Mouse (Mus musculus) thymus, adult 2 months (tissue): ENCODE results near the gene Eddm3b. TPM values are rescaled to one million over a fixed set of nuclear protein-coding genes. Genes with fewer than 3 reads are reported as not detected.
"Not testable (repeated sequence)": the region's sequence is repeated elsewhere in the genome, so short reads cannot be mapped to it uniquely, and the experiment has no call there.

ENCODE experiments used
- DNase-seq: peaks from one replicate; pipeline ENCODE4 v3.0.0; 2021
- H3K27ac ChIP-seq: fragments of 200-500 bp; 2 replicates; pipeline ENCODE4 v1.5.1; 2012; ENCODE audit warnings: low read length, control low read depth; ENCODE audit not compliant: control insufficient read depth, insufficient read depth
- H3K27me3 ChIP-seq: fragments of 200-500 bp; 2 replicates; pipeline ENCODE4 v1.6.1; 2012; ENCODE audit warnings: mild to moderate bottlenecking, low read length, moderate library complexity, mixed read lengths; ENCODE audit not compliant: control insufficient read depth, insufficient read depth
- H3K36me3 ChIP-seq: fragments of 200-500 bp; 2 replicates; pipeline ENCODE4 v1.6.1; 2012; ENCODE audit warnings: mild to moderate bottlenecking, low read length, moderate library complexity; ENCODE audit not compliant: control insufficient read depth, insufficient read depth
- H3K4me1 ChIP-seq: fragments of 200-500 bp; replicated peaks from 2 replicates; pipeline ENCODE4 v1.6.1; 2012; ENCODE audit warnings: low read length; ENCODE audit not compliant: control insufficient read depth, insufficient read depth
- H3K4me3 ChIP-seq: fragments of 200-500 bp; 2 replicates; pipeline ENCODE4 v1.5.1; 2012; ENCODE audit warnings: mild to moderate bottlenecking, low read length, control low read depth, moderate library complexity; ENCODE audit not compliant: control insufficient read depth, insufficient read depth
- CTCF ChIP-seq: fragments of 200-500 bp; IDR thresholded peaks from 2 replicates; pipeline ENCODE4 v1.5.1; 2012; ENCODE audit warnings: mild to moderate bottlenecking, control low read depth, low read length, moderate library complexity, borderline replicate concordance; ENCODE audit not compliant: control insufficient read depth, poor library complexity, insufficient read depth; ENCODE audit errors: extremely low read depth
- POLR2A ChIP-seq: fragments of 200-500 bp; IDR thresholded peaks from 2 replicates; pipeline ENCODE4 v1.6.1; 2012; ENCODE audit warnings: mild to moderate bottlenecking, low read length, control low read depth, moderate library complexity; ENCODE audit not compliant: control insufficient read depth, poor library complexity, insufficient read depth; ENCODE audit errors: extremely low read depth
- WGBS: fragments of 180-500 bp; shearing (Covaris S2); methylation state at CpG from one replicate; pipeline ENCODE4 v1.1.7; 2018; 5-methylcytosine and 5-hydroxymethylcytosine counted together
- polyA plus RNA-seq: library from polyadenylated mRNA; depleted of rRNA; stranded (reverse); fragments of >200 nt; gene quantifications from 2 replicates; pipeline ENCODE4 v1.2.3, GENCODE M21; 2012

Gene Eddm3b
- polyA plus RNA-seq, 1 experiment = not detected

DNA sequence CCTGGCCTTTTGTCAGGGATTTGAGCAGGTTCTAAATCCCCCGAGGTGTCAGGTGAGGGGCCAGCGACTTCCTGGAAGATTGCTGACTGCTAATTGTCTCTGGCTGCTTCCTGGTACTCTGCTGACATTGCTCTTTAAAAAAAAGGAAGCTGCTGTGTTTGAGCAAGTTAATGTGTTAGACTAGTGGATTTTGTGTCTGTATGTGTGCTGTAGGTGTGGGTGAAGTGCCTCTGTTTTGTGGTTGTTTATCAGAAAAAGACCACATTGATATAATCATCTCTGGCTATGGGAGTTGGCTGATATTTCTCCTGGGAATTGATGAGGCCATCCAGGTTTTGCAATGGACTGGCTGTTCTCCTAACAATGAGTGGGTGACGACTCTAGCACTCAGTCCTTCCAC is 20.7 kb upstream of the Eddm3b start:
- H3K27ac ChIP-seq = no peak overlapping the region
- H3K27me3 ChIP-seq = no peaks in the 10 kb centered on the region
- no peak for DNase-seq
- no peaks in the 10 kb centered on the region for H3K36me3 ChIP-seq
- peaks cover 8% of the 10 kb centered on the region; the same call in 1 of the 2 replicates for H3K4me1 ChIP-seq
- H3K4me3 ChIP-seq = no peak overlapping the region
- TF ChIP-seq CTCF (no peak), POLR2A (no peak)
- 34% methylated on average over 3 of the region's 3 CpGs for WGBS

DNA sequence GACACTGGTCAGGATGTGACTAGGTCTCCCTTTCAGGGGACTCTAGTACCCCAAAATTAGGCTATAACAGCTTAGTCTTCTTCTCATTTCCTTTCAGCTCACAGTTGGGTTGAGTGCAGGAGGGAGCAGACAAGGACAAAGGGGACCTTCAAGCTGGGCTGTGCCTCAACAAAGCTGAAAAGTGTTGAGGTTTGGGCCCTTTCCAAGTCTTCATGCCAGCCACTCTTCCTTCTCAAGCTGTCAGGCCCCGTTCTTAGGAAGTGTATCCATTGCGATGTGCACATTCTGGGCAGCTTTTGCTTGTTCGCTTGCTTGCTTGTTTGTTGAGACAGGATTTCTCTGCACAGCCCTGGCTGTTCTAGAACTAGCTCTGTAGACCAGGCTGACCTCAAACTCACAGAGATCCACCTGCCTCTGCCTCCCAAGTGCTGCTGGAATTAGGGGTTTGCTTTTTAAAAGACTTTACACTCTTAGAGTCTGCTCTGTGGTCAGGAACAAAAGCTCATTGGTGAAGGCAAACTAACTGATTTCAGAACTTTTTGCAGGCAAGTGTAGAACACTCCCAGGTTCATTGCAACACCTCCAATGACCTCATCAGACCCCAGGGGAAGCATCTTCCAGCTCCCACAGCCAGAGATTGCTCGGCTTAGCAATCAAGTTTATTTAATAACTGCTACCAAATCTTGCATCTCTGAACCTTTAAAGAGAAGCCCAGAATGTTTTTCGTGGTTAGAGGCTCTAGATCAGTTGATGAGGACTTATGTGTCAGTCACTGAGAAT is 19.9 kb upstream of the Eddm3b start:
- no peak for DNase-seq
- TF ChIP-seq POLR2A = no peak
- TF ChIP-seq CTCF = no peak
- H3K4me3 ChIP-seq = no peak overlapping the region
- H3K4me1 ChIP-seq = peaks cover 8% of the 10 kb centered on the region; the same call in 1 of the 2 replicates
- WGBS = 61% methylated on average over 5 of the region's 5 CpGs
- H3K27ac ChIP-seq = no peak overlapping the region
- no peaks in the 10 kb centered on the region for H3K27me3 ChIP-seq
- no peaks in the 10 kb centered on the region for H3K36me3 ChIP-seq

DNA sequence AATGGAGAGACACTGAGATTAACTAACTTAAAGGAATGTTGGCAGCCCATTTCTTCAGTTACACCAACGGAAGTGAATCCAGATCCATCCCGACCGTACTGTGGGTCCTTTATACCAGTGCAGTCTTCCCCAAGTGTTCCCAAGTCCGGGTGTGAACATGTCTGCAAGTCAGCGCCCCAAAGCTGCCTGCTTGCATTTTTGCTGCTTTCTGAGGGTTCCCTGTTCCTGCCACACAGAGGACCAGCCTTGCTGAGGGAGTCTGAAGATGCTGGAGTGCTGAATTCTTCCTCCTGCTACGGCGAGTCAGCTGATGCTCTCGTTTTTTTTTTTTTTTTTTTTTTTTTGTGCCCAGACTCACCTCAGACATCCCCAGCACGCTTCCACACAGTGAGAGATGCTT is 19.3 kb upstream of the Eddm3b start:
- no peaks in the 10 kb centered on the region for H3K27me3 ChIP-seq
- no peak overlapping the region for H3K27ac ChIP-seq
- no peaks in the 10 kb centered on the region for H3K36me3 ChIP-seq
- no peak for TF ChIP-seq POLR2A
- TF ChIP-seq CTCF = no peak
- peaks cover 8% of the 10 kb centered on the region; the same call in 1 of the 2 replicates for H3K4me1 ChIP-seq
- DNase-seq = no peak
- H3K4me3 ChIP-seq = no peak overlapping the region
- 83% methylated on average over 9 of the region's 9 CpGs for WGBS

DNA sequence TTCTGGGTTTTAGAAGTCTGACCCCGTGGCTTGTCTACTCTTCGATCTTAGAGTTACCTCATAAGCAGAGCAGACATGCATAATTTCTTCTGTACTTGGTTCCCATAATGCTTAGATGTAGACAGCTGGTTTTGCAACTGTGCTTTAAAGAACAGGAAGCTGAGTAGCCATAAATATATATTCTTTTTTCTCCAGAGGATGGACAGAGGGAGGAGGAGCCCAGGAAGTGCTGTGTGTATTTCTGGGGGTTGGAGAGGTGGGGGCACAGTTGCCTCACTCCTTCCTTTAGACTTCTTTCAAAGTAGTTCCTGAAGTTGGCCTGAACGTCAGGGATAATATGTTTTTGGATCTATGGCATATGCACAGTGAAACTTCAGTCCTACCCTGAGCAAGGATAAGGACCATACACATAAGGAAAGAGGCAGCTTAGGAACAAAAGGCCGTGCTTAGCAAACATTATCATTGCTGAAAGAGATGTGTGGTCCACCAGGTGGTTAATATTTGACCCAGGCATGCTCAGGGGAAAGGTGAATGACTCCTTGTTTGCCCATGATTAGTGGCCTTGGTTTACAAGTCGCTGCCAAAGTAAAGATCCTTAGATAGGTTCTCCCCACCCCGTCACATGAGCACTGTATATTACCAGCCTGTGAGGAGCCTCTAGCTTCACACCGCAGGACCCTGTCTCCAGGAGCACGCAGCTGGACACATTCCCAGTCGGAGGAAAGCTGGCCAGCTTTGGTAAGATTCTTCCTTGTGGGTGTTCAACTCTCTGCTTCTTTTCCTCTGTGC is 18.3 kb upstream of the Eddm3b start:
- no peak for DNase-seq
- no peak overlapping the region for H3K27ac ChIP-seq
- 57% methylated on average over 9 of the region's 9 CpGs for WGBS
- peaks cover 5% of the 10 kb centered on the region; the same call in 1 of the 2 replicates for H3K4me1 ChIP-seq
- H3K4me3 ChIP-seq = no peak overlapping the region
- TF ChIP-seq CTCF (no peak), POLR2A (no peak)
- H3K27me3 ChIP-seq = no peaks in the 10 kb centered on the region
- H3K36me3 ChIP-seq = no peaks in the 10 kb centered on the region

DNA sequence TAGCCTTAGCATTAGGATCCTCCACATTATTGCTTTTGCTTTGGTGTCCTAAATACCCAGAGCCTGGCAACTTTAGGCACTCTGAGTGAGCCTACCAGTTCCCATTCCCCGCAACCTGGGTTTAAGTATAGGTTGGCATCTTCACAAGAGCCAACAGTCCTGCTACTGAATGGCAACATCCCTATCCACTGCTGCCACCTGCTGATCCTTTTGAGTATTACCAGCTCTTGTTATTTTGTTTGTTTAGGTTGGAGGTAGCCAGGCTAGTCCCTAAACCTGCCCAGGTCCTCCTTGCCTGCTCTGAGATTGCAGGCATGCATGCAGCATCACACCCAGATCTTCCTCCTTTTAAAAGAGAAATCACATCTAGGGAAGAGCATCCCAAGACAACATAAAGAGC is 15.9 kb upstream of the Eddm3b start:
- WGBS = 47% methylated on average over 1 of the region's 1 CpGs
- not testable (repeated sequence) for H3K4me1 ChIP-seq, H3K27me3 ChIP-seq, H3K36me3 ChIP-seq, H3K4me3 ChIP-seq, H3K27ac ChIP-seq
- peak; percentile 78 for DNase-seq

DNA sequence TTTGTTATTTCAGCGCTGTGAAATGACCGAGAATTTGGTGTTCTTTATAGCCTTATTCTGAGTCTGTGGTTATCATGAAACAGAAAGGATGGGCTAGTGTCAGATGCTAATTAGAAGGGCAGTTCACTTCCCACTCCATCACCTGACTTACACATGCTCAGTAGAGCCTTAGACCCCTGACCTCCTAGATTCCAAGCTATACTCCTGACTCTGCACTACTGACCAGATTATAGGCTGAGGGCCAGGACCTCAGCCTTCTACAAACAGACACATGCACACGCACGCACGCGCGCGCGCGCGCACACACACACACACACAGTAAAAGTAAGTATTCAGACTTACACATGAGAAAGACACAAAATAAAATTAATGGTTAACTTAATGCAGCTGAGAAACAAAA is 15.3 kb upstream of the Eddm3b start:
- H3K4me3 ChIP-seq = no peak overlapping the region
- no peak for DNase-seq
- TF ChIP-seq CTCF (no peak), POLR2A (no peak)
- H3K27me3 ChIP-seq = no peaks in the 10 kb centered on the region
- 97% methylated on average over 11 of the region's 11 CpGs for WGBS
- no peaks in the 10 kb centered on the region for H3K4me1 ChIP-seq
- no peaks in the 10 kb centered on the region for H3K36me3 ChIP-seq
- no peak overlapping the region for H3K27ac ChIP-seq

DNA sequence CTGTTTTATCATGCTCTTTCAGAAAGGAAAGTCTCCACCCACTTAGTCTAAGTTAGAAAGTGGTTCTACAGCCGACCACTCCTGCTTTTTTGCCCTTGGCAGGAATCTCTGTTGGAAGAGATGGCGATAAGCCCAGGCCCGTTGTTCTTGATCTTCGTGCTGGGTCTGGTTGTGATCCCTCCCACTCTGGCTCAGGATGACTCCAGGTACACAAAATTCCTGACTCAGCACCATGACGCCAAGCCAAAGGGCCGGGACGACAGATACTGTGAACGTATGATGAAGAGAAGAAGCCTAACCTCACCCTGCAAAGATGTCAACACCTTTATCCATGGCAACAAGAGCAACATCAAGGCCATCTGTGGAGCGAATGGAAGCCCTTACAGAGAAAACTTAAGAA is 12.9 kb upstream of the Eddm3b start:
- no peak overlapping the region for H3K4me3 ChIP-seq
- no peak for DNase-seq
- no peaks in the 10 kb centered on the region for H3K36me3 ChIP-seq
- 89% methylated on average over 9 of the region's 9 CpGs for WGBS
- no peaks in the 10 kb centered on the region for H3K4me1 ChIP-seq
- no peak overlapping the region for H3K27ac ChIP-seq
- no peak for TF ChIP-seq POLR2A
- no peak for TF ChIP-seq CTCF
- H3K27me3 ChIP-seq = no peaks in the 10 kb centered on the region
